Mouse (Mus musculus): ENCODE results near the gene Slc8a2.

DNA sequence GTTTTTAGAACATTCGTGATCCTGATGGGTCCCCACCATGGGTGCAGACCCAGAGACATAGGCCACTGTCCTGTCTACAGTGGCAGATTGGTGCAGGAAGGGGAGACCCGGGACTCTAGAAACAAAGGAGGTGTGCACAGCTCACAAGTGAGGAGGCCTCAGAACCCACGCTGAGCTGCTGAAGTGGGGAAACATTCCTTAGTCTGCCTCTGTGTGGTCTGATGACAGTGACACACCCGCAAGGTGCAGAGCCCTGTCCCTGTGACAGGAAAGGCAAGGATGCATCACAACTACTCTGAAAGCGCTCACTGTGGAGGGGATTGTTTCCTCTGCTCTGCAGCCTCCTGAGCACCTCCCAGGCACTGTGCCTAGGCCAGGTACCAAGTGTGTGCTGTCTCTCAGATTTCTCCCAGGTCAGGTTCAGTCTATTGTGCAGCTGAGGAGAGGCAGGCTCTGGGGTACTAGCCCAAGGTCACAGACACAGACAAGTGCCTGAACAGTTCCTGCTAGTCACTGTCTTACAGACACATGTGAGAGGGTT lies 26.9 kb upstream of the Slc8a2 start:
- no peak for TF ChIP-seq POLR2A (IDR thresholded peaks at IDR 0.05; ENCODE audit: extremely low read depth, insufficient read depth, low read length)
- no peak for TF ChIP-seq CTCF (IDR thresholded peaks at IDR 0.05; ENCODE audit: low read depth, low read length)
